Mouse (Mus musculus) testis, adult 2 months (tissue): ENCODE measurements around the gene Gosr2.

Experiments used
- CTCF ChIP-seq: fragments of 200-500 bp; IDR thresholded peaks from 2 replicates; pipeline ENCODE4 v1.5.1; 2012; ENCODE audit warnings: low read depth, mild to moderate bottlenecking, inconsistent platforms, low read length, moderate library complexity; ENCODE audit not compliant: control insufficient read depth, insufficient read depth, insufficient replicate concordance
- POLR2A ChIP-seq: fragments of 200-500 bp; IDR thresholded peaks from 2 replicates; pipeline ENCODE4 v1.6.1; 2012; ENCODE audit warnings: low read depth, mild to moderate bottlenecking, inconsistent platforms, low read length, moderate library complexity; ENCODE audit not compliant: control insufficient read depth

GRCm38 (mm10) chr11:103707005-103707404 is 9.3 kb upstream of the Gosr2 start:
- no peak for TF ChIP-seq CTCF
- TF ChIP-seq POLR2A: no peak
